Mouse (Mus musculus) urinary bladder, postnatal 36 days (tissue): ENCODE measurements at regions not wholly inside any gene's neighbourhood (a gene's known extent, or its start where the extent isn't known, plus 50 kb on each side); places are given as distances from the start of the nearest gene placed in this dataset.

Source experiments
- DNase-seq, 2 experiments: peaks; one replicate each; pipeline ENCODE4 v3.0.0; 2022; ENCODE audit warnings: low spot score in 2 of 2, mixed read lengths in 1 of 2

DNA sequence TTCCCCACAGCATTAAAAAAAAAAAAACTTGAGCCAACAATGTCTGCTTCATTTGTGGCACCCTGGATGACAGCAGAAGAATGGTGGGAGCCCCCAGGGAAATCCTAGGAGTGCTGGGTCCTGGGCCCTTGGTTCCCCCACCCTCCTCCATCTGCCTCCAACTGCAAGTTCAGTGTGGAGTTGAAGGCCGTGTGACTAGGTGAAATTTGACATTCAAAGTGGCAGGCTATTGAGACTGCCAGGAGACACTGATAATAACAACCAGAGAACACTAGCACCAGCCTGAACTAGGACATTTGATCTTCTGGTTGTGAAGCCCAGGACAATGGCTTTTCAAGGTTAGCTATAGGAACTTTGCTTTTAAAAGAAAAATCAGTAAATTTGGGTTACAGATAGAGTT, 74.0 kb downstream of the Adamts15 start:
- no peak for DNase-seq

DNA sequence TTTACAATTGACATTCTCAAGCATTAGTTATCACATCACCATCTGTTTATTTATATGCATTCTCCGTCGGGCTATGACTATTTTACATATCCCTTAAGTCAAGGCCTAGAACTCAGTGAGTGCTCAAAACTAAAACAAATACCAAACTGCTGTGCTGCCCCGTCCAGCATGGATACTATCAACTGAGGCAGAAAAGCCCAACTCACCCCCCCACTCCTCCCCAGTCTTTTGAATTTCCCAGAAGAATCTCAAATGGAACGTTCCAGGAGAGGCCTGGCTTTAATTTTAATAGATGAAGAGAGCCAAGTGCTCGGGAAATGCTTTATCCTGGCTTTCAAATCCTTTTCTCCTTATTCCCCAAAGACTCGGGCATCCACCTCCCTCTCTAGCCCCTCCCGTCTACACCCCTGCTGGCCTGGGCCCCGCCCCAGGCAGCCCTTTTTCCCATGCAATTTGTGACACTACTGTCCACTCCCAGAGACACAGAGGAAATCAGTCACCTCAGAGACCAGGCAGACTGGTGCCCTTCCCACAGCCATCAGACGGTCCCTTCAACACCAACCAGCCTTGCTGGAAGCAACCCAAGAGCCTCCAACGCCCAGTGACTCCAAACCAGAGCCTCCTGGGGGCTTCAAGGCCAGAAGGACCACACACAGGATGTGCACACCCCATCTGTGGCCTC, 76.5 kb downstream of the Adamts15 start:
- DNase-seq, result no peak

DNA sequence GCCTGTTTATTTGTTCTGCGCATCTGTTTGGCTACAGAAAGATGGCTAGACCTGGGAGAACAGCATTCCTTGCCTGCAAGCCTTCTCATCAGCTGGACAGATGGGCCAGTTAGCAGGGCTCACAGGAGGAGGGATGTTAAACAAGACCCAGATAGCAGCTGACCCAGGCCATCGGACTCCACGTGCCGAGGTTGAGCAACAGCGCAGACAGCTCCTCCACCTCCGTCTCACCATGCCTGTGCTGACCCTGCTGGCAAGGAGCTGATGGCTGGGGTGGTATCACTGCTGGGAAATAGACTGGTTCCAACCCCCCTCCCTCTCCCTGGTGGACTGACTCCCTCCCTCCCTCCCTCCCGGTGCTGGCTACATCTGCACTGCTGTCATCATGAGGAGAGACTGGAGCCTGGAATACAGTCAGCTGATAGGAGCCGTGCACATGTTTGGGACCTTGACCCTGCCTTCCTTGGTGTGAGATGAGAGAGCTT, 78.1 kb downstream of the Adamts15 start:
- DNase-seq, result peak in 1 of 2 experiments; percentile 71

DNA sequence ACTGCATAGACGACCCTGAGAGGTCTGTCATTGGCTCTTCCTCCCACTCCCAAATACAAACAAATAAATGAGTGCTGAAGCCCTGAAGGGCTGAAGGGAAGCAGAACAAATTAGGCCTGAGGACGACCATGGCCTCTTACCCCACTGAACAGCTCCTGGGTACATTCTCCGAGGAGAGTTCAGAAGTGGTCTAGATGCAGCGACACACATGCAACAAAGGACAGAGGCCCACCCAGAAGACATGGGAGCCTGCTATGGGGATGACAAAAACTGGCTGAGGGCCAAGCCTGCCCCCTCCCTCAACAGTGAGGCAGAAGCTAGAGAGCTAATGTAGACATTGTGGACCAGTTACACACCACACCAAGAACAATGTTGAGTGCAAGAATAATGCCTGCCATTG, 87.3 kb downstream of the Adamts15 start:
- no peak for DNase-seq

DNA sequence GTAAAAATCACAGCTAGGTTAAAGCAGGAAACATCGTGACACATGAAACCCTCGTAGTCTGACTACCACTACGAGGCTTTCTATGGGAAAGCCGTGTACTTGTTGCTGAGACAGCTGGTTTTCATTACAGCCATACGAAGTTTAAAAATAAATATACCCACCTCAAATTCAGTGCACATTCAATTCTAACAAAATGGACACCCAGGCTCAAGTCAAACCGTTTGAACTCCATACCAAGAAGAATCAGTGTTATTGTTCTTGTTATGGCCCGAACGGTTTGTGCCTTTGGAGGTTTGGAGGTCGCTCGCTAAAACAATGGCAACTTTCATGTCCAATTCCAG, 87.7 kb downstream of the Adamts15 start:
- DNase-seq, result no peak

DNA sequence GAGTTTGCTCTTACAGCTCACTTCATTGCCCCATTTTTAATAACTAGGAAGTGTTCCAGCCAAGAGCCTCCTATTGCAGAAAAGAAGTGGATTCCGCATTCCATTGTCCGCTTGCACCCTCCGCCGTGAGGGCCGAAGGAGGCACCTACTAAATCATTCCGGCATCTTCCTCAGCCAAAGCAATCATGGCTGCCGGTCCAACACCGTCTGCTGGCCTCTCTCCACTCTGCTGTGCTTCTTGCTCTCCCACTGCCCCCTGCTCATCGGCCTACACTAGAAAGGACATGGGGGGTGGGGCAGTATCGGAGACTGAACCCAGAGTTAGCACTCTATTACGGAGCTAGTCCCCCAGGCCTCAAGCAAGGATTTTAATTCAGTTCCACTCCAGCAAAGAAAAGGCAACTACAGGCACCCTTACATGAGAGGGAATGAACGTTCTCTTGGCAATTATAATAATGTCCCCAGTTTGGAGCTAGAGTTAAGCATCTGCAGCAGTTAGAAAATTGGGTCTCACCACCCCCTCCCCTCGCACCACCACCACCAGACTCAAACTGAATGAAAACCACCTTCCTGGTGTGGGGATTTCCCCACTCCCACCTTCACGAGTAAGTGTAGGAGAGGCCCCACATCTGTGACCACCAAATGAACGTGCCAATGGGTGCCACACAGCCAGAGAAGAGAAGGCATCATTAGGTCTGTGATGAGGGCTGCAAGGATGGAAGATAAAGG, 88.3 kb downstream of the Adamts15 start:
- DNase-seq, result peak in 1 of 2 experiments; percentile 14

DNA sequence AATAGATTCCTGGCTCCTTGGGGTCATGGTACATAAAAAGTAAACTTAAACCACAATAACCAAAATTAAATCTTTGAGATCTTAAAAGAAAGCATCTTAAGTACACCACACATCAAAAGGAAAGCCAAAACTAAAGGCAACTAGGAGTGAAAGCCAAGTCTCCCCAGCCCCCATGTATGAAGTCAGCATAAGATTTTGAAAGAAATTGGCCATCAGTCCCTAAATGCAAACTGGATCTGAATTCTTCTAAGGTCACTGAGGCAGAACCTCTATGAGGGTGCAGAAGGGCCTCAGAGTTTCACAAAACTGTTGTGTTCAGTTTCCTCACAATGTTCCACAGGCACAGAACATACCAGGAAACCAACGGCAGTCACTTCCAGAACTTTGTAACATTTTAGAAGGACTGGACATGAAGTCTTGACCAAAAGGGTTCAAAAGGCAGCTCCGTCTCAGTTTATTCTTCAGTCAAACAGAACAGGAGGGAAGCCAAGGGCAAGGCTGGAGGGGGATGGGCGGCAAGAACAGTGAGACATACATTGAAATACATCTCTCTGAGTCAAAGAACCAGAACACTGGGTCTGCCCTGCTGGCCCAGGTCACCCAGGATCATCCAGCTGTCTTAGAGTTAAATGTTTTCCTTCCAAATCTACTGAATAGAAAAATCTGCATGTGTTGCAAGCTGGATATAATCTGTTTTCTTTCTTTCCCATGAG, 92.9 kb downstream of the Adamts15 start:
- peak in 1 of 2 experiments; percentile 49 for DNase-seq

DNA sequence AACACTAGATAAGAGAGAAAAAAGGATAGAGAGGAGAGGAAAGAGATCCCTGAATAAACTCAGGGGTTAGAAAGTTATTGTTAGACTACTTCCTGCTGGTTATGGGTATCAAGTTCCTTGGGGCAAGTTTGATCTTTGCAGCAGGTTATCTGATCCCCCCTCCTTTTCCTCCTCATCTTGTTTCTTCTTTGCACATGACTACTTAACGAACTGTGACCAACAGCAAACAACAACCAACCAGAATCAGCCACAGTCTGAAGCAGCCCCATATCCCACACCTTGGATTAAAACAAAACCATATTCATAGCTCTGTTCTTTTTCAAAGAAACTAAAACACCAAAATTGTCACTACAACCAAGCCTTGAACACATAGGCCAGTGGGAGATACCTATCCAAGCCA, 94.5 kb downstream of the Adamts15 start:
- no peak for DNase-seq

DNA sequence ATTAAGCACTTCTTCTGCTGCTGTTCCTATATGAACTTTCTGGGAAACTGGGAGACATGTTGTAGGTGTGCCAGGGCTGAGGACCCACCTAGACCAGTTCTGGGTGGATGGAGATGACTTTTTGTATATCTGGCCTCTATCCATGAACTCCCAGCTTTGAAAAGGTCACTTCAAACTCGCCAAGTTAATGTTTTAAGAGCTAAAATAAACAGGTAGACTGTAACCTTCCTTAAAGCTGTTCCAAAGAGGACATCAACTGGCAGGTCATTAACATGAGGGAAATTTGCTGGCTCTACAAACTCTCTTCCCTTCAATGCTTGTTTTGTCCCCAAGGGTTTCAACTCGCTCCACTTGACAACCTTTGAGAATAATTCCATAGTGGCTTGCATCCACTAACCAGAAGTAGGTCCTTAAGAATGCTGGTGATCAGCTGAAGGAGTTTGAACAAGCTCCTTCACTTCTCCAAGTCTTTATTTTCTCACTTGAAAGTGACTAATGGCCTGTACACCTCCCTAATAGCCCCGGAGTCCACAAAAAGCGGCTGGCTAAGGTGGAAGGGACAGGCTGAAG, 98.1 kb downstream of the Adamts15 start:
- DNase-seq, result no peak

DNA sequence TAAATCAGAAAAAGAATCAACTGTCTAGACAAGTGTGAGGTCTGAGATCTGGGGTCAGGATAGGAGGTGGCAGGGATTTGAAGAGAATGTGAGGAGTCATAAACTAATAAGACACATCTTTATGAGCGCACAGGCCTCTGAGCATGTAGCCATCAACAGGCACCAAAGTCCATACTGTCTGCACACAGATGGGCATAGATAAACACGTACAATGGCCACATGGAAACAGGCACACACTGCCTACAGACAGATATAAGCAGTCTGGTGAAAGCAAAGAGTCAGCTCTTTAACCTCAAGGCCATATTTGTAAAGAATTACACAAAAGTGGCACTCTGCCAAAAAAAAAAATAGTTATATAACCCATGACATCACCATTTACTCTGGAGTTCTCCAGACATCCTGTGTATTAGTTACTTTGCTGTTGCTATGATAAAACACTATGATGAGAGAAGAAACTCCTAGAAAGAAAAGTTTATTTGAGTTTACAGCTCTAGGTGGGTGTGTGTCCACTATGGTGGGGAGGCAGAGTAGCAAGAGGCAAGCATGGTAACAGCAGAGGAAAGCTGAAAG, 101.4 kb downstream of the Adamts15 start:
- DNase-seq, result no peak

DNA sequence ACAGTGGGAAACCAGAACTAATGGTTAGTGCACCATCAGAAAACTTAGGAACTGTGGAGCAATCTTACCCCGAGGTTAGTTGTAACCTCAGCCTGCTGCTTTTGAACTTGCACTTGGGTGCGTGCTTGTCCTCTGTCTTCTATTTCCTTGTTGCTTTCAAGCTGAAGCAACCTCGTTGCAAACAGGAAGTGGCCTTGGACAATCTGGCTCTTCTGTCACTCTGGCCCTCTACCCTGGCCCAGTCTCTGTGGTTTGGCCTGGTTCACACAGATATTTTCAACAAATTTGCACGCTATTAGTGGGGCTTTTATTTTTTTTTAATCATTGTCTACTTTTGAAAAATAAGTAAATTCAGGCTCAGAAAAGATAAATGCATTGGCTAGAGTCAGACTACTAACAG, 109.0 kb downstream of the Adamts15 start:
- no peak for DNase-seq

DNA sequence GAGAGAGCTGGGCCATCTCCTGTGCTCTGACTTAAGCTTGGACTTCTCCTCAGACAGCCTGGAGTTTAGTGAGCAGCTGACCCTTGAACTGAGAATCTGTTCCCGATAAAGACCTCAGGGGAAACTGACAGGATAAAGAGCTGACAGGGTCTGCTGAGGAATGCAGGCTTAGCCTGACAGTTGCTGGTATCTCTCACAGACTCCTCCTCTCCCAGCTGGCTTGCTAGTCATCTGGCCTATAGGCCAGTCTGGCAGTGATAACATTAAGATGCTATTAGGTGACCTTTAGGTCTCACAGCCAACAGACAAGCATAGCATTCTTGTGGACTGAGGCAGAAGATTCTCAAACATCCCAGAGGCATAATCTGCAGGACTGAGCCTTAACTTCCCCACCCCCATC, 111.4 kb downstream of the Adamts15 start:
- no peak for DNase-seq

DNA sequence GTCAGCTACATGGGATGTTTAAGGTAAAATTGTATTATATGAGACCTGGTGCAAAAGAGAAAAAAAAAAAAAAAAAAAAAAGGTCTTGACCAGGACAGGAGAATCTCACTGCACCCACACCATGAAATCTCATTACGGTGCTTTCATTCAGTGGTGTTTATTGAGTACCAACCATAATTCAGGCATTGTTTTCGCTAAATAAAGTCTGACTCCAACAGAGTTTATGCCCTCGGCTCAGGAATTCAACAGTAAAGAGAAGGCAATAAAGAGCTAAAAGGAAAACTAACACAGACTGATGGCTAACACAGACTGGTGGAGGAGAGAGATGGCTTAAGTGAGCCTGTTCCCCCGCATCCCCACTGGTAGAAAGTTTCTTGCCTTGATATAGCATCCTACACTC, 112.0 kb downstream of the Adamts15 start:
- no peak for DNase-seq

DNA sequence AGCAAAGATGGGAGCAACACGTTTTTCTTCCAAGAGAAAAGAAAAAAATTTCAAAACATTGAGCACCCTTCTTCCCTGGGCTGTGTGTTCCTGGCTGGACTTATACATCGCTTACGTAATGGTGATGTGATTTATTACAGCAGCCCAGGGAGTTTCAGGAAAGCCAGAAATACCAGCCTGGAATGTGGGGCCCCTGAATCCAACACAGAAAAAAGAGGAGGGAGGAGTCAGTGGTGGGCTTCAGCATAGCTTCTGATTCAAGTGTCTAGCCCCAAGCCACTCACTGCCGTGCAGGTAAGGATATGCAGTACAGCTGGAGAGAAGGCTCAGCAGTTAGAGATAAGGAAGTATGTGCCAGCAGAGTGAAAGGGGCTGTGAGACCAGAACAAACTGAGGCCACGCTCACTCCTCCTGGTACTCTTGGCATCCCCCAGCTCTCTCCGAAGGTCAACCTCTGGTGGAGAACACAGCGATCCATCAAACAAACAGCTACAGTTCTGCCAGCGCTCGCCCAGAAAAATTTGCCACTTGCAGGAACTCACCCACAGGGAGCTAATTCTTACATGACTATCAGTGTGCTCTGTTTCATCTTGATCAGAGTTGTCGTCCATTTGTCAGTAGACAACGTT, 113.3 kb downstream of the Adamts15 start:
- DNase-seq, result no peak

DNA sequence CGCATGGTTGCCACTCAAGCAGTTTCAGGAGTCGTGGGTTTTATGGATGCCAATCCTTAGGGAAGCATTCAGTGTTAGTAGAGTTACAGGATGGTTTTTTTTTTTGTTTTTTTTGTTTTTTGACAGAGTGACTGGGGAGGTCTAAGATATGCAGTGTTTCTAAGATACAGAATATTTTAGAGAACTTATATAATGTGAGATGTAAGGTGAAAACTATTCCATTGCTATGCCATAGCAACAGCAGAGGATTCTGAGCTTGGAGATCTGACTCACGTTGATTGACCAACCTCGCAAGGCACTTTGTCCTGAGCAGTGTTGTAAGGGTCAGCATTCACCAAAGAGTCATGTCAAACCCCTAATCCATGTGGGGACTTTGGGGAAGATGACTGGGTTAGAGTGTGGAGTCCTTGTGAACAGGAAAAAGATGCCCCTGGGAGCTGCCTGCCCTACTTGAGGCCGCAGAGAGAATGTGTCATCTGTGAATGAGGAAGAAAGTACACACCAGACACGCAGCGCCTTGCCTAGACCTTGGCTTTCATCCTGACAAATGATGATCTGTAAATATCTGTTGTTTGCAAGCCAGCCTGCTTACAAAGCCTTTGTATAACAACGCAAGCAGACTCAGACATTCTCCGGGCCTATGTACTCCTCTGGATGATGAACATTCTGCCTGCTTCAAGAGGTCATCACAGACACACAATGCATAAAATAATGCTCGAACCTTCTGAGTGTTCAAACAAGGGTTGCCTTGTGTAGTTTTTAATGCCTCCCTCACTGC, 118.3 kb downstream of the Adamts15 start:
- DNase-seq, result no peak

DNA sequence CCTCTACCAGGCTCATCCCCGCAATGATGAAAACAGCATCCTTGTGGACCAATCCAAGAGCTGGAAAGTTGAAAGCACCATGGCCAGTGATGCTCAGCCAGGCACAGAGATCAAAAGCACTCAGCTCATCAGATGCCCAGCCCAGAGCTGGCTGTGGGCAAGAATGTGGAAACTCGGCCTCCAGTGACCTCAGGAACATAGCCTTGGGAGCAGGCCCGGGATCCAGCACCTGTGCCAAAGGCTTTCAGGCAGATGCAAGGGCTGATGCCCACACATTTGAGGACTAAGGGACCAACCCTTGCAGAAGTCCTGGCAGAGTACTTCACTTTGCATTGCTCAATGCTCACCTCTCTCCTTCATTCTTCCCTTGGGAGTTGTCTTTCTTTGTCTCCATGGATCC, 119.4 kb downstream of the Adamts15 start:
- peak in 1 of 2 experiments; percentile 69 for DNase-seq

DNA sequence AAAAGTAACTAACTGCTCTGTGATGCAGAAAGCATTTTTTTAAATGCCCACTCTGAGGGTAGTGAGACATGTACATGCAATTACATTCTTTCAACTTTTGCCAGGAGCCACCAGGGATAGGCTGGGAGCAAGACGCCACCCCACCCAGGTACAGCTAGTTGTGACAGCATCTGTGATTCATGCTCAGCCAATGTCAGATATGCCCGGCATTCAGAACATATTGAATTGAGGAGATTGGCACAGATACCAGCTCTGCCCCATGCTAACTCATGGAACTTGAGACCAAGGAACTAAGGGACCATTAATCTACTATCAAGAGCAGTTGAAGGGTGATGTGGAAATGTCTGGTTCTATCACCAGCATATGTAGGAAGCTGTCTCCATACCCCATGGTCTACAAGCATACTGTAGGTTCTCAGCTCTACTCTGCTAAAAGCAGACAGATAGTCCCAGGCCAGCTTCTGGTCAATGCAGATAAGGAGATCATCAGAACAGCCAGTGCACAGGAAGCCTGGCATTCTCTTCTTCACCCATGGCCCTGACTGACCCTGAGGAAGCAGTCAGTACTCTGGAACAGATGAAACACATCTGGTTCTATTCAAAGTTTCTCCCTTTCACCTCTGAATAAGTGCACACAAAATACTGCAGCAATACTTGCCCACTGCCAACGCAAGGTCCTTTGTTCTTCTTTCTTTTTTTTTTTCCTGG, 127.4 kb downstream of the Adamts15 start:
- DNase-seq, result no peak

DNA sequence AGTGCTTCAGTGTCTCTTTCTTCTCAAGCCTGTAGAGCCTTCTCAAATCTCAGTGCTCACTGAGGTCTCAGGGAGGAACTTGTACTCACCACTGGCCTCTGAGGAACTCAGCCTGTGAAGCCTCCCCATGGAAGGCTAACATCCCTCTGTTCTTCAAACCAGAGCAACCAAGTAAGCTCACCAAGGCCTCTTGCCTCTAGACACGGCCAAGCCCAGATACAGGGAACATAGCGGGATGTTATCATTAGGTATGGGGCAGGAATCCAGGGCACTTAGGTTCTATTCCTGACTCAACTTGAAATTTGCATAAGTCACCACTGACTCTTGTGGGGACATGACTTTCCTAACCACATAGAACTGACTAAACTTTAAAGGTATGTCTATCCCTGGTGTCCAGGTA, 141.0 kb downstream of the Adamts15 start:
- no peak for DNase-seq

DNA sequence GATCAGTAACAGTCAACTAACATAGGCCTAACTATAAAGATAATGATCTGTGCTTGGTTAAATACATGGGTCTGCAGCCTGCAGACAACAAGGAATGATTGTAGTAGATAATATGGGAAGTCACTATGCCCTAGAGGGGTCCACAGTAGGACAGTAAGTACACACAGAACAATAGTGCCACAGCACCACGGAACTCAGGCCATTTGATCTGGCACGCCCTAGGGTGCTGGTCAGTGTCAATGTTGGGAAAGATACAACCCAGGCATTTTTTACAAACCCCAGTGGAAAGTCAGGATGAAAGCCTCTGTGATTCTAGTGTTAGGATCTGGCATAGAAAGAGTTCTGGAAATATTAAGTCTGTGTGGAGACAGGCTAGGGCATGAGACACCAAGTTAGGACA, 144.4 kb downstream of the Adamts15 start:
- no peak for DNase-seq

DNA sequence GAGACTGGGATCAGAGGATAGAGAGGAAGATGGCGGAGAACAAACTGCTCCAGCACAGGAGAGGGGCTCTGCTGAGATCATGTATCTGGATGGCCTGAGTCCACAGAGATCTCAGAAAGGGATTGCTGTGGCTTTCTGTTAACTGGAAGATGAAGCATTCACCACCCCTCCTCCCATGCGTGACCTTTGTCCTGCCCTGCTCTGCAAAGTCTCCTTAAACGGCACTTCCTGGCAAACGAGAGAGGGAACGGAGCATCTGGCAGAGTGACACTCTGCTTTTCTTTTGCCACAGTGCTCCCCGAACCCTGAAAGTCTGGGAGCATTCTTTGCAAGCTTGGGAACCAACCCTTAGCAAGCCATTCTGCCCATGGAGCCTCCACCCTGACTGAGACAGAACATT, 147.1 kb downstream of the Adamts15 start:
- no peak for DNase-seq
